Comparison of ENCODE assay signal across 8 mouse cellular contexts in the genomic region with DNA sequence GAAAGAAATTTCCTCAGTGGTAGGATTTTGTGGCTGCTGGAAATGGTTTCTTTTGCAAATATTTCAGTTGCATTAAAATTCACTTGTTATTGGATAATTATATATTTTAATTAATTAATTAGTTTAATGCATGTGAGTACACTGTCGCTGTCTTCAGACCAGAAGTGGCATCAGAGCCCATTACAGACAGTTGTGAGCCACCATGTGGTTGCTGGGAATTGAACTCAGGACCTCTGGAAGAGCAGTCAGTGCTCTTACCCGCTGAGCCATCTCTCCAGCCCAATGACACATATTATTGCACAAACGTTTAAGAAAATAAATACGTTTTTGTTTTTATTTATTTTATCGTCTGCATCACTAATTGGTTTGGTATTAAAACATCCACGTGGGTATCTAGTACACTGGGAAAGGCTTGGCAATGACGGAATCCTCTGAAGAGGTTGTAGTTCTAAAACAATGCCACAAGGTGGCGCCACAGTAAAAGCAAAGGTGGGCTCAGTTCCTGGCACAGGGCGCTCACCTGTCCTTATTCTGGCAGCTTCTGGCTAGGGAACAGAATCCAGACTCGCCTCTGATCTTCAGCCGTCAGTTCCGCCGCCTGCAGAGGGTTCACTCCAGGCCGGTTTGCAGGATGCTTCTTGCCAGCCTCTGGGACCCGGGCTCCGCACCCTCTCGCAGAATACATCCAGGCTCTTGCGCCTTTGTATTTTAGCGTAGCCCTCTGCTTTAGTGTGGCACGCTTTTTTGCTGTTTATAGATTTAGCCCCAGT. TPM values are rescaled to one million over a fixed set of nuclear protein-coding genes. Genes with fewer than 3 reads are reported as not detected.
DNase-seq lines count a peak whose midpoint lies in the region; TF ChIP-seq lines count a peak whose summit lies in the region.

No protein-coding gene starts in this region.

- WGBS in cerebellum, adult 2 months, result 3% methylated on average over 20 of the region's 20 CpGs
- WGBS in lung, adult 2 months, result 4% methylated on average over 20 of the region's 20 CpGs
- 3% methylated on average over 20 of the region's 20 CpGs for WGBS in olfactory bulb, adult 2 months

- peak; percentile 48 for DNase-seq in Muller cell, postnatal 12 days (ENCODE audit: inconsistent ontology term)
- peak; percentile 91 to 93 for DNase-seq in cerebellum, adult 2 months
- DNase-seq in forelimb bud, embryonic 11.5 days (ENCODE audit: low read depth, low spot score), result peak; percentile 86
- DNase-seq in heart, postnatal 4 days, result peak; percentile 86
- peak; percentile 86 to 89 for DNase-seq in layer of hippocampus, adult 2 months (ENCODE audit: low spot score in 2 of 2)
- peak; percentile 72 for DNase-seq in lung, adult 2 months
- peak; percentile 52 to 81 for DNase-seq in thymus, postnatal 10 days (ENCODE audit: low spot score in 2 of 2)

- TF ChIP-seq CTCF in cerebellum, adult 2 months (IDR thresholded peaks at IDR 0.05; ENCODE audit: borderline replicate concordance, insufficient read depth, low read depth, low read length), result peak; percentile 88
- TF ChIP-seq CTCF in layer of hippocampus, adult 2 months (conservative IDR thresholded peaks at IDR 0.05), result peak; percentile 92
- TF ChIP-seq CTCF in lung, adult 2 months (IDR thresholded peaks at IDR 0.05; ENCODE audit: insufficient read depth, low read length), result peak; percentile 74
- peak; percentile 80 for TF ChIP-seq CTCF in olfactory bulb, adult 2 months (IDR thresholded peaks at IDR 0.05; ENCODE audit: insufficient read depth, low read depth, low read length)

- peak overlapping the region; percentile 44 for H3K4me3 ChIP-seq in cerebellum, adult 2 months (replicated peaks; ENCODE audit: insufficient read depth, low read depth, low read length)
- H3K4me3 ChIP-seq in layer of hippocampus, adult 2 months, result peak overlapping the region; percentile 61
- peak overlapping the region; percentile 19 for H3K4me3 ChIP-seq in lung, adult 2 months (replicated peaks; ENCODE audit: extremely low read depth, low read depth, low read length)
- peak overlapping the region; percentile 54 for H3K4me3 ChIP-seq in olfactory bulb, adult 2 months (ENCODE audit: insufficient read depth, low read depth, low read length)

- H3K4me1 ChIP-seq in cerebellum, adult 2 months (ENCODE audit: control insufficient read depth, insufficient read depth, low read length), result 0 out of 2 replicates have a peak, but pooled peaks cover 8% of the 10 kb centered on the region
- peaks cover 2% of the 10 kb centered on the region; the same call in 1 of the 2 replicates for H3K4me1 ChIP-seq in lung, adult 2 months (ENCODE audit: control insufficient read depth, insufficient read depth, low read length)
- peaks cover 9% of the 10 kb centered on the region for H3K4me1 ChIP-seq in olfactory bulb, adult 2 months (ENCODE audit: control insufficient read depth, insufficient read depth, low read length)

- H3K27me3 ChIP-seq in cerebellum, adult 2 months (ENCODE audit: control insufficient read depth, insufficient read depth, low read length), result no peaks in the 10 kb centered on the region

- 0 out of 2 replicates have a peak, but pooled peaks have one; percentile 10 for TF ChIP-seq POLR2A in cerebellum, adult 2 months (IDR thresholded peaks at IDR 0.05; ENCODE audit: borderline replicate concordance, insufficient read depth, low read length)
- TF ChIP-seq POLR2A in lung, adult 2 months (IDR thresholded peaks at IDR 0.05; ENCODE audit: borderline replicate concordance, extremely low read depth, low read depth, low read length), result no peak
- no peak for TF ChIP-seq POLR2A in olfactory bulb, adult 2 months (IDR thresholded peaks at IDR 0.05; ENCODE audit: insufficient read depth, low read depth, low read length)

- peak overlapping the region; percentile 14; the same call in 1 of the 2 replicates for H3K27ac ChIP-seq in cerebellum, adult 2 months (ENCODE audit: insufficient read depth, low read length)
- peak overlapping the region; percentile 79 for H3K27ac ChIP-seq in layer of hippocampus, adult 2 months
- H3K27ac ChIP-seq in olfactory bulb, adult 2 months (ENCODE audit: insufficient read depth, low read depth, low read length), result no peak overlapping the region

RNA-seq across cellular contexts. Expression of a gene that starts 23.0 kb away (rescaled TPM):
- polyA plus RNA-seq in cerebellum, adult 2 months (2012; rRNA removed), result 1.5 and 1.8 TPM in 2 replicates
- under 1 TPM; 0.20 to 0.24 TPM for total RNA-seq in heart, postnatal 4 days (2021)
- total RNA-seq in layer of hippocampus, adult 2 months (2021), result 1 to 10 TPM; 3.9 to 5.0 TPM
- polyA plus RNA-seq in lung, adult 2 months (2012; rRNA removed), result 10.9 and 12.9 TPM in 2 replicates
- not detected in 2 replicates for polyA plus RNA-seq in olfactory bulb, adult 2 months (2012; ENCODE audit: insufficient read depth, insufficient read length, low replicate concordance, missing spikeins)
